Mouse (Mus musculus) liver, postnatal 0 days (tissue): Measurements from ENCODE around the gene Srsf6. TPM values are rescaled to one million over a fixed set of nuclear protein-coding genes. Genes with fewer than 3 reads are reported as not detected.

ENCODE experiments used
- ATAC-seq: fragments of 200-750 bp; cut with Nextera tagmentation; 2 replicates; pipeline ENCODE4 v1.8.0; 2017; ENCODE audit warnings: mild to moderate bottlenecking, moderate library complexity
- DNase-seq: peaks from one replicate; pipeline ENCODE4 v3.0.0-alpha.2; 2016
- H3K27ac ChIP-seq: fragments of 300-500 bp; sonication (generic); 2 replicates; pipeline ENCODE4 v1.5.1; 2014; ENCODE audit warnings: antibody characterized with exemption, moderate library complexity, mild to moderate bottlenecking, low read depth
- H3K27me3 ChIP-seq: fragments of 300-500 bp; sonication (generic); 2 replicates; pipeline ENCODE4 v1.6.1; 2014; ENCODE audit warnings: low read length, control low read depth, mixed read lengths; ENCODE audit not compliant: insufficient read depth
- H3K36me3 ChIP-seq: fragments of 300-500 bp; sonication (generic); replicated peaks from 2 replicates; pipeline ENCODE4 v1.6.1; 2014; ENCODE audit warnings: mild to moderate bottlenecking, control low read depth, low read length, moderate library complexity, mixed read lengths; ENCODE audit not compliant: insufficient read depth
- H3K4me1 ChIP-seq: fragments of 300-500 bp; sonication (generic); 2 replicates; pipeline ENCODE4 v1.6.1; 2014; ENCODE audit warnings: antibody characterized with exemption, mild to moderate bottlenecking, control low read depth; ENCODE audit not compliant: insufficient read depth
- H3K4me2 ChIP-seq: fragments of 300-500 bp; sonication (generic); 2 replicates; pipeline ENCODE4 v1.6.1; 2014; ENCODE audit warnings: low read depth, mild to moderate bottlenecking, low read length, moderate library complexity, mixed read lengths
- H3K4me3 ChIP-seq: fragments of 300-500 bp; sonication (generic); 2 replicates; pipeline ENCODE4 v1.5.1; 2014; ENCODE audit warnings: low read depth, low read length
- H3K9ac ChIP-seq: fragments of 300-500 bp; sonication (generic); replicated peaks from 2 replicates; pipeline ENCODE4 v1.6.1; 2014; ENCODE audit warnings: mild to moderate bottlenecking, moderate library complexity
- H3K9me3 ChIP-seq: fragments of 300-500 bp; sonication (generic); 2 replicates; pipeline ENCODE4 v1.6.1; 2016; ENCODE audit warnings: mild to moderate bottlenecking, control low read depth, low read length, mixed read lengths
- CTCF ChIP-seq: sonication (generic); IDR thresholded peaks from 2 replicates; pipeline ENCODE4 v1.5.1; 2016; ENCODE audit warnings: antibody characterized with exemption, low read depth
- EP300 ChIP-seq: IDR thresholded peaks from 2 replicates; pipeline ENCODE4 v1.6.1; 2016; ENCODE audit warnings: antibody characterized with exemption, low read depth, mild to moderate bottlenecking
- WGBS: fragments of 180-500 bp; shearing (Covaris S2); extraction: QIAGEN DNeasy Blood & Tissue Kit; methylation state at CpG from one replicate; pipeline ENCODE4 v1.1.7; 2014; ENCODE audit not compliant: insufficient replicate concordance; 5-methylcytosine and 5-hydroxymethylcytosine counted together
- polyA plus RNA-seq: library from polyadenylated mRNA; unstranded; fragments of >200 nt; fragmentation: Nextera tagmentation; extraction: Ambion mirVana; gene quantifications from 2 replicates; pipeline ENCODE4 v1.2.1, GENCODE M21; 2015

The Srsf6 gene
- polyA plus RNA-seq, 1 experiment from 2014 or later, result 56.3 TPM

- 9% methylated on average over 6 of the region's 6 CpGs for WGBS
- DNase-seq (peak; percentile 61), ATAC-seq (no peak)
- Histone ChIP-seq H3K27me3 (no peaks in the 10 kb centered on the region), H3K4me3 (no peak overlapping the region), H3K4me1 (no peaks in the 10 kb centered on the region), H3K36me3 (no peaks in the 10 kb centered on the region), H3K9me3 (no peaks in the 10 kb centered on the region), H3K9ac (no peak overlapping the region), H3K4me2 (no peak overlapping the region), H3K27ac (no peak overlapping the region)
- peak; percentile 93 for TF ChIP-seq CTCF
- TF ChIP-seq EP300, result no peak
Measured at GRCm38 (mm10) chr2:162922183-162922582, 9.1 kb upstream of the Srsf6 start.

GRCm38 (mm10) chr2:162922834-162923233, 8.5 kb upstream of the Srsf6 start:
- H3K9me3 ChIP-seq, result no peaks in the 10 kb centered on the region
- no peak overlapping the region for H3K4me3 ChIP-seq
- H3K9ac ChIP-seq, result no peak overlapping the region
- ATAC-seq, result no peak
- no peaks in the 10 kb centered on the region for H3K4me1 ChIP-seq
- H3K4me2 ChIP-seq, result no peak overlapping the region
- no peak overlapping the region for H3K27ac ChIP-seq
- 78% methylated on average over 5 of the region's 5 CpGs for WGBS
- no peaks in the 10 kb centered on the region for H3K36me3 ChIP-seq
- no peak for DNase-seq
- no peaks in the 10 kb centered on the region for H3K27me3 ChIP-seq
- TF ChIP-seq CTCF (no peak), EP300 (no peak)

- TF ChIP-seq CTCF (no peak), EP300 (no peak)
- WGBS, result 82% methylated on average over 5 of the region's 5 CpGs
- Histone ChIP-seq H3K9me3 (no peaks in the 10 kb centered on the region), H3K9ac (no peak overlapping the region), H3K4me3 (no peak overlapping the region), H3K36me3 (no peaks in the 10 kb centered on the region), H3K27ac (no peak overlapping the region), H3K4me2 (no peak overlapping the region), H3K4me1 (no peaks in the 10 kb centered on the region), H3K27me3 (no peaks in the 10 kb centered on the region)
- ATAC-seq, result no peak
- DNase-seq, result no peak
Measured at GRCm38 (mm10) chr2:162924126-162924525, 7.2 kb upstream of the Srsf6 start.

- TF ChIP-seq CTCF (no peak), EP300 (no peak)
- no peaks in the 10 kb centered on the region for H3K9me3 ChIP-seq
- DNase-seq, result no peak
- H3K4me3 ChIP-seq, result no peak overlapping the region
- H3K4me1 ChIP-seq, result peaks cover 10% of the 10 kb centered on the region
- H3K9ac ChIP-seq, result no peak overlapping the region
- H3K36me3 ChIP-seq, result no peaks in the 10 kb centered on the region; the same call in 1 of the 2 replicates
- H3K27ac ChIP-seq, result no peak overlapping the region
- ATAC-seq, result no peak
- H3K4me2 ChIP-seq, result no peak overlapping the region
- H3K27me3 ChIP-seq, result no peaks in the 10 kb centered on the region
- 50% methylated on average over 3 of the region's 3 CpGs for WGBS
Measured at GRCm38 (mm10) chr2:162927918-162928585, 3.3 kb upstream of the Srsf6 start.

- Histone ChIP-seq H3K9me3 (no peaks in the 10 kb centered on the region), H3K4me3 (no peak overlapping the region), H3K27me3 (no peaks in the 10 kb centered on the region), H3K4me1 (peaks cover 12% of the 10 kb centered on the region), H3K27ac (no peak overlapping the region), H3K4me2 (peak overlapping the region; percentile 96; the same call in 1 of the 2 replicates), H3K9ac (no peak overlapping the region), H3K36me3 (peaks cover 15% of the 10 kb centered on the region)
- ATAC-seq, result no peak
- no peak for TF ChIP-seq CTCF
- TF ChIP-seq EP300, result no peak
- DNase-seq, result no peak
- WGBS, result 70% methylated on average over 3 of the region's 3 CpGs
Measured at GRCm38 (mm10) chr2:162929704-162930103, 1.6 kb upstream of the Srsf6 start.

GRCm38 (mm10) chr2:162930516-162931122, 709 bp upstream of the Srsf6 start:
- TF ChIP-seq CTCF, result no peak
- no peak for TF ChIP-seq EP300
- WGBS, result 1% methylated on average over 18 of the region's 18 CpGs
- H3K4me1 ChIP-seq, result peaks cover 12% of the 10 kb centered on the region
- H3K36me3 ChIP-seq, result peaks cover 23% of the 10 kb centered on the region
- DNase-seq, result no peak
- H3K9me3 ChIP-seq, result no peaks in the 10 kb centered on the region
- peak overlapping the region; percentile 100 for H3K4me3 ChIP-seq
- peak overlapping the region; percentile 99 for H3K27ac ChIP-seq
- H3K9ac ChIP-seq, result peak overlapping the region; percentile 100
- no peak for ATAC-seq
- peak overlapping the region; percentile 96 for H3K4me2 ChIP-seq
- H3K27me3 ChIP-seq, result no peaks in the 10 kb centered on the region
